Mouse (Mus musculus) midbrain, embryonic 15.5 days (tissue): Measurements from ENCODE around the gene Ccdc30. TPM values are rescaled to one million over a fixed set of nuclear protein-coding genes. Genes with fewer than 3 reads are reported as not detected.
A peak's percentile ranks its signal among the peaks of the same experiment; 100 is the strongest.
"Not testable (repeated sequence)": the region's sequence is repeated elsewhere in the genome, so short reads cannot be mapped to it uniquely, and the experiment has no call there.

Source experiments
- ATAC-seq: fragments of 200-750 bp; cut with Nextera tagmentation; replicated peaks from 2 replicates; pipeline ENCODE4 v1.8.0; 2017; ENCODE audit warnings: moderate TSS enrichment
- H3K27ac ChIP-seq: fragments of 300-500 bp; sonication (generic); 2 replicates; pipeline ENCODE4 v1.5.1; 2015; ENCODE audit warnings: mild to moderate bottlenecking, inconsistent platforms
- H3K27me3 ChIP-seq: fragments of 300-500 bp; sonication (generic); replicated peaks from 2 replicates; pipeline ENCODE4 v1.6.1; 2015; ENCODE audit warnings: inconsistent platforms
- H3K36me3 ChIP-seq: fragments of 300-500 bp; sonication (generic); replicated peaks from 2 replicates; pipeline ENCODE4 v1.6.1; 2015; ENCODE audit warnings: inconsistent platforms
- H3K4me1 ChIP-seq: fragments of 300-500 bp; sonication (generic); 2 replicates; pipeline ENCODE4 v1.6.1; 2015; ENCODE audit warnings: inconsistent platforms
- H3K4me2 ChIP-seq: fragments of 300-500 bp; sonication (generic); 2 replicates; pipeline ENCODE4 v1.6.1; 2015; ENCODE audit warnings: inconsistent platforms, mild to moderate bottlenecking, moderate library complexity
- H3K4me3 ChIP-seq: fragments of 300-500 bp; sonication (generic); 2 replicates; pipeline ENCODE4 v1.5.1; 2015; ENCODE audit warnings: mild to moderate bottlenecking, inconsistent platforms
- H3K9ac ChIP-seq: fragments of 300-500 bp; sonication (generic); 2 replicates; pipeline ENCODE4 v1.6.1; 2015; ENCODE audit warnings: mild to moderate bottlenecking, inconsistent platforms
- H3K9me3 ChIP-seq: fragments of 300-500 bp; sonication (generic); 2 replicates; pipeline ENCODE4 v1.6.1; 2016; ENCODE audit warnings: inconsistent platforms
- WGBS: fragments of 180-500 bp; shearing (Covaris S2); methylation state at CpG from one replicate; pipeline ENCODE4 v1.1.7; 2015; ENCODE audit warnings: mixed read lengths; 5-methylcytosine and 5-hydroxymethylcytosine counted together
- polyA plus RNA-seq: library from polyadenylated mRNA; unstranded; fragments of >200 nt; fragmentation: Nextera tagmentation; extraction: Ambion mirVana; gene quantifications from 2 replicates; pipeline ENCODE4 v1.2.1, GENCODE M21; 2015

The Ccdc30 gene
- polyA plus RNA-seq, 1 experiment from 2014 or later = 23.2 TPM

DNA sequence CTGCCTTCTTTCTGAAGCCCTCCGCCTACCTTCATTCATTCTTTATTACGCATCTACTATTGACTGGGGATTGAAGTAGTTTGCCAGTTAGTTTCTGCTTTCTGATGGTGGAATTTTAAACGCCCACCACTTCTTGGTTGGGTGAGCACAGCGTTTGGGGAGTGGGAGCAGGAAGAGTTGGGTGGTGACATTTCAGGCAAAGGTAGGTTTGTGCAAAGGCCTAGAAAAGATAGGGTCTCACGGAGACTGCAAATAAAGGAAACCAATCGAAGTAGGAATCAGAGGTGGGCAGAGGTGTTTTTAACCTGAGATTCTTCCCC, 120.2 kb downstream of the Ccdc30 start:
- H3K4me3 ChIP-seq = peak overlapping the region; percentile 89
- peak overlapping the region; percentile 48 for H3K4me2 ChIP-seq
- H3K9ac ChIP-seq = peak overlapping the region; percentile 67
- peaks cover 31% of the 10 kb centered on the region for H3K4me1 ChIP-seq
- WGBS = 4% methylated on average over 6 of the region's 6 CpGs
- ATAC-seq = no peak
- H3K27me3 ChIP-seq = no peaks in the 10 kb centered on the region
- H3K36me3 ChIP-seq = no peaks in the 10 kb centered on the region
- H3K27ac ChIP-seq = peak overlapping the region; percentile 93
- no peaks in the 10 kb centered on the region for H3K9me3 ChIP-seq

DNA sequence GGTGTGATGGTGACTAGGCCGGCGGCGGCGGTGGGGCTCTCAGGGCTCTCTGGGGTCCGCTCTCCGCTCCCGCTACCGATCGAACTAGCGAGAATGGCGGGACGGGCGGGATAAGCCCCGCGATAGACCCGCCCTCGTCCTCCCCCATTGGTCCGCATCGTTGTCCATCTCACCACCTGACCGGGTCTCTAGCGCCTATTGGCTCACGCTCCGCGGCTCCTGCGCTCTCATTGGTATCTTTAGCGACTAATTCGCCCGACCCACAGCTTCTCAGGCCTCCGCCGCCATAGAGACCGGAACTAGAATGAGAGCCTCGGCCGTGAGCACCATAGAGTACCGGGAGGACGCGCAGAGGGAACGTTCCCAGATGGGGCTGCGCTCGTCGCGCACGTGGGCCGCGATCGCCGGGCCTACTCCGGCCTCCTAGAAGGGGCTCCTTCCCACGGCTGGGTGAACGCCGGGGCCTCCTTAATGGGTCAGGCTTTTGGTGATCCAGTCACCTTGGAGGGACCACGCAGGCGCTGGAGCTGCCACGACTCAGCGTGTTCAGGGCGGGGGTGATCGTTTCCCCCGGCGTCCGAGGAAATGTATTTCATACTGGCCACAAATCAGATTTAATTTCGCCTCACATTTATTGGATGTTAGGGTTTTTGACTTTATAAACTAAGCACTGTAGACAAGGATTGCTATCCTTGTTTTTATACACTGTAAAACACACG, 120.7 kb downstream of the Ccdc30 start, which contains the start of gene Ybx1:
Gene Ybx1, minus strand, starts transcription at position 190 of the 719 bp plus-strand sequence.
- Histone ChIP-seq H3K4me3 (peak within 1 kb of the TSS; percentile 89), H3K4me1 (peaks cover 31% of the 10 kb centered on the region), H3K9ac (peak within 1 kb of the TSS; percentile 79), H3K27me3 (no peaks in the 10 kb centered on the region), H3K36me3 (no peaks in the 10 kb centered on the region), H3K27ac (peak within 1 kb of the TSS; percentile 93), H3K4me2 (peak within 1 kb of the TSS; percentile 65), H3K9me3 (no peaks in the 10 kb centered on the region)
- WGBS = under 1% methylated on average over 61 of the region's 61 CpGs
- peak; percentile 99 for ATAC-seq

DNA sequence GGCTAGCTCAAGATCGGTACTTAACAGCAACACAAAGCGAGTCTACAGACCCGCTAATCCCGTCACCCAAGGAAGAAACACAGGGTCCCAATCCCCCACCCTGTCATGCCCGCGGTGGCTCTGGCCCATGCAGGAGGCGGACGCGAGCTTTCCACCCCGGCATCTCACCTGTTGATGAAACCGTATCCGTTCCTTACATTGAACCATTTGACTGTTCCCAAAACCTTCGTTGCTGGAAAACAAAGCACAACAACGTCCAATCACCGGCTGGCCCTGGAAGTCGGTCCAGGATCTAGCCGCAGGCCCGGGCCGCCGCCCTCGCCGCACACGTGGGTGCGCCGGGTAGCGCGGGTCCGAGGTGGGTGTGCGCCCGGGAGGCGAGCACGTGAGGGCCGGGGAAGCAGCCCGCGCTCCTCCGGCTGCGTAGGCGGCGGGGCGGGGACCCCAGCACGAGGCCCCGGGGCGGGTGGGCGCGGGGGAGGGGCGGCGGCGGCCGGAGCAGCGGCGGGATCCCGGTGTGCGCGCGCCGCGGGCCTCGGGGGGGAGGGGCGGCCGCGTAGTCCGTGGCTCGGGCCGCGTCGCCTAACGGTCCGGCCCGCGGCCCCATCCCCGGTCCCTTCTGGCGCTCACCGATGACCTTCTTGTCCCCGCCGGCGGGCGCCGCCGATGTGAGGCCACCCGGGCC, 121.6 kb downstream of the Ccdc30 start:
- ATAC-seq = peak; percentile 37
- Histone ChIP-seq H3K27me3 (no peaks in the 10 kb centered on the region), H3K36me3 (no peaks in the 10 kb centered on the region), H3K9me3 (no peaks in the 10 kb centered on the region), H3K4me2 (peak overlapping the region; percentile 65), H3K4me3 (peak overlapping the region; percentile 89), H3K27ac (peak overlapping the region; percentile 88), H3K9ac (peak overlapping the region; percentile 79), H3K4me1 (peaks cover 34% of the 10 kb centered on the region)
- under 1% methylated on average over 40 of the region's 80 CpGs for WGBS

DNA sequence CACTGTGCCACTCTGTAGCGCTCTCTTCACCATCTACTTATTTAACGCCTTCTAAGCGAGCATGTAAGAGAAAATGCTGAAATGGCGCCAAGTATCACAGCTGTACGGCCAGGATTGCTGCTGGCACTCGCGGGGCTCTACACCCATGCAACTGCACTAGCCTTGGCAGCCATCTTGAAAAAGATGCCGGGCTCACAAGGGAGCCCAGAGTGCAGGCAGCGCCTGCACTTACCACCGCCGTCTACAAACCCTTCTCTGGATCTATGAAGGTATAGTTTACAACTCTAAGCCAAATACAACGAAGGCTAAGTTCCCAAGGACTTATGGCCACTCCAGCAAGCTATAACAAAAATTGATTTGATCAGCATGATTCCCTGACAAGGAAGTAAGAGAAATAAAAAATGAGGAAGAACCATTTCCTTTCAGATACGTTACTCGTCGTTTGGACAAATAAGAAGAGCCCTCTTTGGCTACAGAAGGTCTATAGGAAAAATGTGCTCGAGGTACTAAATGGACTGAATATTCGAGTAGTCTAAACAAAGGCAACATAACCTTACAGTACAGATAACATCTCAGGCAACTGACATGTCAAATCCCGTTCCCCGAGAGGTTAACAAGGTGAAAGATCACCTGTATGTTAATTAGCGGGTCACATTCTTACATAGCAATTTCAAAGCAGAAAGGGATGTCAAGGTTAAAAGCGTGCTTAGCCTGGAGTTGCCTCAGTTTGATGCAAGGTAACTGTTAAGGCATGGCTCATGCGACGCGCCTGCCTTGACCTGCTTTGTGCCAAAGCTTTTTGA, 122.3 kb downstream of the Ccdc30 start:
- Histone ChIP-seq H3K4me2 (peak overlapping the region; percentile 65), H3K4me3 (peak overlapping the region; percentile 89), H3K9ac (peak overlapping the region; percentile 79), H3K27ac (peak overlapping the region; percentile 88), H3K36me3 (no peaks in the 10 kb centered on the region), H3K4me1 (peaks cover 34% of the 10 kb centered on the region), H3K27me3 (no peaks in the 10 kb centered on the region), H3K9me3 (no peaks in the 10 kb centered on the region)
- under 1% methylated on average over 24 of the region's 24 CpGs for WGBS
- no peak for ATAC-seq

DNA sequence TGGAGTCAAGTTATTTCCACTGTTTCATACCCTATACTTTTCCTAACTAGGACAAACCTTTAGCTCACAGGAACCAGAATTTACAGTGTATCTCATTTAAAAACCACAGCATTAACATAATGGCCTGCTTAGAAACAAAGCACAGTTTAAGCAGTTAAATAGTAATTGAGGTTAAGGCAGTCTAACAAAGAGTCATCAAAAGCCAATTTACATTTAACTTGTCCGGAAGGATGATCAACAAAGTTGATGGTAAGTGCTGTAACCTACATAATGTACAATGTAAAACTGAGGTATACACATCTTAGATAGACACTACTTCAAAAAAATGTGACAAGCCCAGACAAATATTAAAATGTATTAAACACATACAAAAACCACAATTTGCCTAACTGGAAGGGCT, 123.4 kb downstream of the Ccdc30 start:
- H3K27me3 ChIP-seq = no peaks in the 10 kb centered on the region
- peak overlapping the region; percentile 79; the same call in 1 of the 2 replicates for H3K9ac ChIP-seq
- no peak for ATAC-seq
- peak overlapping the region; percentile 65 for H3K4me2 ChIP-seq
- H3K27ac ChIP-seq = peak overlapping the region; percentile 88; the same call in 1 of the 2 replicates
- peak overlapping the region; percentile 89 for H3K4me3 ChIP-seq
- 67% methylated on average over 1 of the region's 1 CpGs for WGBS
- no peaks in the 10 kb centered on the region for H3K36me3 ChIP-seq
- peaks cover 42% of the 10 kb centered on the region for H3K4me1 ChIP-seq
- no peaks in the 10 kb centered on the region for H3K9me3 ChIP-seq

DNA sequence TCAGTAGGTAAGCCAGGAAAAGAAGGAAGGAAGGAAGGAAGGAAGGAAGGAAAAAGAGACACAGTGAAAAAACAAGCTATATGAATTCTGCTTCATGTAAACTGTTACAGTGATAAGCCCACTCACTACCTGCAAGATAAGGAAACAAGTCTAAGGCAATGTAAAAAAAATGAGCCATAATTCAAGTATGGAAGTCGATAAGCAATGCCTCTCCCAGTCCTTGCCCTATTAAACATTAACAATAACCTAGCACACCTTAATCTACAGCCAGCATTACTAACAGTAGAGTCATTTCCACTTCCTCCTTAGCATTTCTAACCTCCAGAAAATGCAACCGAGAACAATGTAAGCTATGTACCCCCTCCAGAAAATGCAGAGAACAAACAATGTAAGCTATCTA, 130.0 kb downstream of the Ccdc30 start:
- H3K9me3 ChIP-seq = no peaks in the 10 kb centered on the region
- H3K4me1 ChIP-seq = peaks cover 18% of the 10 kb centered on the region
- no peak overlapping the region for H3K27ac ChIP-seq
- 92% methylated on average over 2 of the region's 2 CpGs for WGBS
- H3K27me3 ChIP-seq = no peaks in the 10 kb centered on the region
- no peak for ATAC-seq
- peaks cover 23% of the 10 kb centered on the region; the same call in 1 of the 2 replicates for H3K36me3 ChIP-seq
- H3K4me3 ChIP-seq = no peak overlapping the region
- H3K9ac ChIP-seq = no peak overlapping the region
- H3K4me2 ChIP-seq = no peak overlapping the region

GRCm38 (mm10) chr4:119284861-119285260, 130.5 kb downstream of the Ccdc30 start:
- Histone ChIP-seq H3K27ac (no peak overlapping the region), H3K9ac (no peak overlapping the region), H3K4me1 (peaks cover 15% of the 10 kb centered on the region; the same call in 1 of the 2 replicates), H3K27me3 (no peaks in the 10 kb centered on the region), H3K9me3 (no peaks in the 10 kb centered on the region), H3K4me2 (no peak overlapping the region), H3K4me3 (no peak overlapping the region), H3K36me3 (peaks cover 26% of the 10 kb centered on the region; the same call in 1 of the 2 replicates)
- WGBS = 92% methylated on average over 1 of the region's 1 CpGs
- no peak for ATAC-seq

- whole genome bisulfite sequencing = 92% methylated on average over 15 of the region's 15 CpGs
- not testable (repeated sequence) for ATAC-seq, H3K9ac ChIP-seq, H3K27me3 ChIP-seq, H3K4me1 ChIP-seq, H3K27ac ChIP-seq, H3K9me3 ChIP-seq, H3K4me2 ChIP-seq, H3K4me3 ChIP-seq
- peaks cover 54% of the 10 kb centered on the region for H3K36me3 ChIP-seq
Measured at GRCm38 (mm10) chr4:119278784-119279183, 136.5 kb downstream of the Ccdc30 start.

DNA sequence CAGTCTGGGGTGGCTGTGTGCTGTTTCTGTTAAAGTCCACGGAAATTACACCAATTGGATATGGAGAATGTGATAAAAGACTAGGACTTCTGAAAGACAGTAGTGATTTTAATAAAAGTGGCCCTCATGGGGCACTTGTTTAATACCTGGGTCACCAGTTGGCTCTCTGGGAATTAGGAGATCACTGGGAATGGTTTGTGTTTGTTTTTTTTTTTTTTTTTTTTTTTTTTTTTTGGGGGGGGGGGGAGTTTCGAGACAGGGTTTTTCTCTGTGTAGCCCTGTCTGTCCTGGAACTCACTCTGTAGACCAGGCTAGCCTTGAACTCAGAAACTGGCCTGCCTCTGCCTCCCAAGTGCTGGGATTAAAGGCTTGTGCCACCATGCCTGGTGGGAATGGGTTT, 139.6 kb downstream of the Ccdc30 start:
- 86% methylated on average over 2 of the region's 2 CpGs for WGBS
- no peaks in the 10 kb centered on the region for H3K9me3 ChIP-seq
- H3K27me3 ChIP-seq = no peaks in the 10 kb centered on the region
- no peak overlapping the region for H3K9ac ChIP-seq
- no peak overlapping the region for H3K4me3 ChIP-seq
- H3K4me1 ChIP-seq = no peaks in the 10 kb centered on the region
- ATAC-seq = no peak
- peaks cover 53% of the 10 kb centered on the region for H3K36me3 ChIP-seq
- no peak overlapping the region for H3K27ac ChIP-seq
- H3K4me2 ChIP-seq = no peak overlapping the region

GRCm38 (mm10) chr4:119275226-119275625, 140.1 kb downstream of the Ccdc30 start:
- Histone ChIP-seq H3K4me3 (no peak overlapping the region), H3K9ac (no peak overlapping the region), H3K36me3 (peaks cover 53% of the 10 kb centered on the region), H3K27me3 (no peaks in the 10 kb centered on the region), H3K4me1 (no peaks in the 10 kb centered on the region), H3K27ac (no peak overlapping the region), H3K4me2 (no peak overlapping the region), H3K9me3 (no peaks in the 10 kb centered on the region)
- no peak for ATAC-seq
- WGBS = 95% methylated on average over 2 of the region's 2 CpGs

- Histone ChIP-seq H3K9ac (no peak overlapping the region), H3K27me3 (no peaks in the 10 kb centered on the region), H3K4me3 (no peak overlapping the region), H3K4me1 (no peaks in the 10 kb centered on the region), H3K4me2 (no peak overlapping the region), H3K9me3 (no peaks in the 10 kb centered on the region), H3K36me3 (peaks cover 50% of the 10 kb centered on the region), H3K27ac (no peak overlapping the region)
- ATAC-seq = no peak
- 94% methylated on average over 1 of the region's 1 CpGs for WGBS
Measured at GRCm38 (mm10) chr4:119274627-119275026, 140.7 kb downstream of the Ccdc30 start.
